In genomic region chr4:120974711-120975427, GRCm38 (mm10) we compare ENCODE assay signal across 8 mouse cellular contexts. TPM values are rescaled to one million over a fixed set of nuclear protein-coding genes. Genes with fewer than 3 reads are reported as not detected.
A peak's percentile ranks its signal among the peaks of the same experiment; 100 is the strongest.
DNase-seq lines count a peak whose midpoint lies in the region; ATAC-seq and TF ChIP-seq lines count a peak whose summit lies in the region.

No protein-coding gene starts in this region.

- no peak for ATAC-seq in kidney, embryonic 15.5 days (replicated peaks; ENCODE audit: low FRiP score)
- peak; percentile 63; the same call in 1 of the 2 replicates for ATAC-seq in kidney, postnatal 0 days (replicated peaks; ENCODE audit: low FRiP score, low read depth)

- H3K9ac ChIP-seq in kidney, embryonic 15.5 days: no peak overlapping the region
- H3K9ac ChIP-seq in kidney, postnatal 0 days (ENCODE audit: low read depth, low read length): no peak overlapping the region

- no peaks in the 10 kb centered on the region for H3K9me3 ChIP-seq in kidney, embryonic 15.5 days (replicated peaks)
- H3K9me3 ChIP-seq in kidney, postnatal 0 days (replicated peaks; ENCODE audit: low read length): no peaks in the 10 kb centered on the region

- peaks cover 6% of the 10 kb centered on the region; the same call in 1 of the 2 replicates for H3K4me1 ChIP-seq in kidney, adult 2 months (ENCODE audit: control insufficient read depth, insufficient read depth, low read length)
- no peaks in the 10 kb centered on the region for H3K4me1 ChIP-seq in kidney, embryonic 15.5 days
- no peaks in the 10 kb centered on the region for H3K4me1 ChIP-seq in kidney, postnatal 0 days (replicated peaks; ENCODE audit: insufficient read depth, low read length)
- no peaks in the 10 kb centered on the region for H3K4me1 ChIP-seq in small intestine, adult 2 months (ENCODE audit: control insufficient read depth, insufficient read depth, insufficient read length, low read length)

- H3K27ac ChIP-seq in kidney, adult 2 months (ENCODE audit: insufficient read depth, low read depth, low read length): peak overlapping the region; percentile 72
- no peak overlapping the region for H3K27ac ChIP-seq in kidney, embryonic 15.5 days
- H3K27ac ChIP-seq in kidney, postnatal 0 days: no peak overlapping the region
- H3K27ac ChIP-seq in small intestine, adult 2 months (ENCODE audit: insufficient read depth, low read depth, low read length): peak overlapping the region; percentile 54

- H3K4me2 ChIP-seq in kidney, embryonic 15.5 days: no peak overlapping the region
- no peak overlapping the region for H3K4me2 ChIP-seq in kidney, postnatal 0 days (ENCODE audit: low read length)

- TF ChIP-seq POLR2A in kidney, adult 2 months (IDR thresholded peaks at IDR 0.05; ENCODE audit: low read depth, low read length): no peak
- no peak for TF ChIP-seq POLR2A in small intestine, adult 2 months (IDR thresholded peaks at IDR 0.05; ENCODE audit: low read depth, low read length)

- 69% methylated on average over 11 of the region's 11 CpGs for WGBS in kidney, adult 2 months
- WGBS in kidney, embryonic 15.5 days: 82% methylated on average over 11 of the region's 11 CpGs
- WGBS in kidney, postnatal 0 days: 85% methylated on average over 11 of the region's 11 CpGs
- 74% methylated on average over 11 of the region's 11 CpGs for WGBS in small intestine, adult 2 months

- TF ChIP-seq CTCF in kidney, adult 2 months (conservative IDR thresholded peaks at IDR 0.05; ENCODE audit: insufficient read depth, insufficient read length, low read depth, low read length): no peak
- no peak for TF ChIP-seq CTCF in kidney, postnatal 0 days (IDR thresholded peaks at IDR 0.05; ENCODE audit: low read depth)
- no peak for TF ChIP-seq CTCF in small intestine, adult 2 months (IDR thresholded peaks at IDR 0.05; ENCODE audit: extremely low read depth, insufficient read length, insufficient replicate concordance, low read depth, low read length)

- no peaks in the 10 kb centered on the region for H3K36me3 ChIP-seq in kidney, adult 2 months (ENCODE audit: control insufficient read depth, insufficient read depth, low read length)
- H3K36me3 ChIP-seq in kidney, embryonic 15.5 days: peaks cover 49% of the 10 kb centered on the region
- peaks cover 22% of the 10 kb centered on the region; the same call in 1 of the 2 replicates for H3K36me3 ChIP-seq in kidney, postnatal 0 days (ENCODE audit: insufficient read depth, low read length)
- peaks cover 42% of the 10 kb centered on the region for H3K36me3 ChIP-seq in small intestine, adult 2 months (ENCODE audit: control insufficient read depth, insufficient read depth, low read length)

- H3K27me3 ChIP-seq in kidney, adult 2 months (replicated peaks; ENCODE audit: control insufficient read depth, insufficient read depth, low read length): no peaks in the 10 kb centered on the region
- no peaks in the 10 kb centered on the region for H3K27me3 ChIP-seq in kidney, embryonic 15.5 days
- no peaks in the 10 kb centered on the region for H3K27me3 ChIP-seq in kidney, postnatal 0 days (ENCODE audit: insufficient read depth, low read length)
- no peaks in the 10 kb centered on the region for H3K27me3 ChIP-seq in small intestine, adult 2 months (ENCODE audit: control insufficient read depth, insufficient read depth, low read length)

- no peak overlapping the region for H3K4me3 ChIP-seq in kidney, adult 2 months (ENCODE audit: insufficient read depth, low read depth, low read length)
- no peak overlapping the region for H3K4me3 ChIP-seq in kidney, embryonic 15.5 days (replicated peaks)
- H3K4me3 ChIP-seq in kidney, postnatal 0 days (replicated peaks; ENCODE audit: low read depth, low read length): no peak overlapping the region
- H3K4me3 ChIP-seq in small intestine, adult 2 months (ENCODE audit: low read depth, low read length): no peak overlapping the region

- DNase-seq in kidney, adult 2 months: peak; percentile 81
- peak; percentile 27 for DNase-seq in ZHBTc4 (ENCODE audit: low read depth, low spot score)
- no peak for DNase-seq in kidney, postnatal 0 days (ENCODE audit: low spot score)
- no peak for DNase-seq in urinary bladder, postnatal 10 days (ENCODE audit: low spot score)
- no peak for DNase-seq in gastrocnemius, adult 8-10 months (ENCODE audit: low spot score in 2 of 2)
- DNase-seq in heart, postnatal 4 days: no peak

RNA-seq across cellular contexts. Expression of gene Zfp69, which starts 23.4 kb away (rescaled TPM):
- polyA plus RNA-seq in kidney, adult 2 months (2012; rRNA removed): 1.3 and 1.4 TPM in 2 replicates
- polyA plus RNA-seq in kidney, embryonic 15.5 days (2015; fragmentation: Nextera tagmentation; extraction: Ambion mirVana): 9.2 and 11.1 TPM in 2 replicates
- polyA plus RNA-seq in kidney, postnatal 0 days (2015; fragmentation: Nextera tagmentation; extraction: Ambion mirVana): 6.0 and 6.7 TPM in 2 replicates
- polyA plus RNA-seq in small intestine, adult 2 months (2012; rRNA removed): 0.60 and 1.8 TPM in 2 replicates
- under 1 TPM in 3 of 4 experiments, not detected in 1; 0.24 to 0.43 (median 0.24) TPM for total RNA-seq in gastrocnemius, adult 8-10 months (2022)
- 1 to 10 TPM; 5.6 to 6.1 TPM for total RNA-seq in heart, postnatal 4 days (2021)

RNA-seq across cellular contexts. Expression of gene Smap2, which starts 42.2 kb away (rescaled TPM):
- polyA plus RNA-seq in kidney, adult 2 months (2012; rRNA removed): 20.5 and 27.3 TPM in 2 replicates
- polyA plus RNA-seq in kidney, embryonic 15.5 days (2015; fragmentation: Nextera tagmentation; extraction: Ambion mirVana): 14.4 and 15.4 TPM in 2 replicates
- 12.1 and 14.1 TPM in 2 replicates for polyA plus RNA-seq in kidney, postnatal 0 days (2015; fragmentation: Nextera tagmentation; extraction: Ambion mirVana)
- polyA plus RNA-seq in small intestine, adult 2 months (2012; rRNA removed): 12.1 and 28.1 TPM in 2 replicates
- total RNA-seq in gastrocnemius, adult 8-10 months (2022): 10 to 100 TPM; 11.5 to 15.2 (median 14.0) TPM
- 10 to 100 TPM; 29.2 to 31.0 TPM for total RNA-seq in heart, postnatal 4 days (2021)

RNA-seq across cellular contexts. Expression of gene Exo5, which starts 50.1 kb away (rescaled TPM):
- polyA plus RNA-seq in kidney, adult 2 months (2012; rRNA removed): 3.4 and 4.1 TPM in 2 replicates
- polyA plus RNA-seq in kidney, embryonic 15.5 days (2015; fragmentation: Nextera tagmentation; extraction: Ambion mirVana): 31.4 and 32.7 TPM in 2 replicates
- polyA plus RNA-seq in kidney, postnatal 0 days (2015; fragmentation: Nextera tagmentation; extraction: Ambion mirVana): 20.4 and 21.1 TPM in 2 replicates
- 1.3 and 2.8 TPM in 2 replicates for polyA plus RNA-seq in small intestine, adult 2 months (2012; rRNA removed)
- total RNA-seq in gastrocnemius, adult 8-10 months (2022): 1 to 10 TPM in 3 of 4 experiments, under 1 TPM in 1; 0.87 to 2.8 (median 1.5) TPM
- total RNA-seq in heart, postnatal 4 days (2021): 1 to 10 TPM; 7.8 to 8.5 TPM

Comparison
In these comparisons a context has a peak if more than half of its experiments do, and no peak if none do; other contexts are left out.
1. DNase-seq: peak in kidney, adult 2 months (single experiment) and ZHBTc4 (single experiment); none in kidney, postnatal 0 days (single experiment), urinary bladder, postnatal 10 days (single experiment), gastrocnemius, adult 8-10 months (0 of 2) and heart, postnatal 4 days (single experiment).
2. H3K27ac ChIP-seq: peak in kidney, adult 2 months (single experiment) and small intestine, adult 2 months (single experiment); none in kidney, embryonic 15.5 days (single experiment) and kidney, postnatal 0 days (single experiment).